Mouse (Mus musculus): ENCODE results near the gene Creb3l2.
A peak's percentile ranks its signal among the peaks of the same experiment; 100 is the strongest.

The Creb3l2 gene

GRCm38 (mm10) chr6:37371341-37371740 is 70.6 kb downstream of the Creb3l2 start:
- DNase-seq (ENCODE audit: low spot score): no peak

DNA sequence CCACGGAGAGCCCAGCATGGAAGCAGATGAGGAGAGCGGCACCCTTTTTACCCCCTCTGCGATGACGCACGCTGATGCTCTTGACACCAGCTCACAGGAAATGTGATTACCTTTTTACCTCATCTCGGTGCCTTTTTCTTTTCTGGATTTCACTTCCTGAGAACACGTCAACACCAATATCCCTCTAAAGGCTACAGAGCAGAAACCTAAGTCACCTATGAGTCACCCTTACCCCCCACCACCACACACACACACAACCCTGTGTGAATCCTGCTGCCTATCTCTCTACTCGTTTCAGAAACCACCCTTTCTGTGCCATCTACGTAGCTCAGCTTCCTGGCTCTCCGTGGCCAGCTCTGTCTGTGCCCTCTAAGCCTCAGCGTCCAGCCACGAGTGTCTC is 71.4 kb downstream of the Creb3l2 start:
- no peak for DNase-seq (ENCODE audit: low spot score)

DNA sequence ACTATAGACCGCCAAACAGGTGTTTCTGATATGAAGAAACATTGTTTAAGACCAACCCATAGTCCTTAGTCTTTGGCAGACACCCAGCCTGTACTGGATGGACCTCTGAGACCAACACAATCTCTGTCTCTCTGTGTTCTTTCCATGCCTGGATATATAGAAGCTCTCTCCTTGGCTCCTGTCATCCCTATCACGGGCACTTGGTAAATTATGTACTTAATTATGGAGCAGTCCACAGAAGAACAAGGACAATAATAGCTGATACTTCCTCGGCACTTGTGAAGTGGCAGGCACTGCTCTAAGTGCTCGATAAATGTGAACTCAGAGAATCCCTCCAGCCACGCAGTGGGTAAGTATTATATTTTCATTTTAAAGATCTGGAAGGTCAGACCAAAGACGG is 72.2 kb downstream of the Creb3l2 start:
- DNase-seq (ENCODE audit: low spot score): no peak

DNA sequence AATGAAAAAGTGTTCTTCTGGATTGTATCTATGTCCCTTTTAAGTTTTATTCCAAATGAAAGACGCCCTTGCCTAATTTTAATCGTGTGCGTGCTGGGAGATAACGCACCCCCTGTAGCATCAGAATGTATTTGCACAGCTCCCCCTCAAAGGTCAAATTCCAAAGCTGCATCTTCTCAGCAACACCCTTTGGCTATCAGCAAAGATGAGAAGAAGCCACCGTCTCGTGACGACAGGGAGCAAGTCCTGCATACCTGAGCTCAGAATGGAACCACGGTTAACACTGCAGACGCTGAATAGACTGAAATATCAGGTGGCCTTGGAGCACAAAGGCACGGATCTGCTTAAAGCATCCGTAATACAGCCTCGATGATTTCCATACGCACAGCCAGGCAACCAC is 73.7 kb downstream of the Creb3l2 start:
- DNase-seq (ENCODE audit: low spot score): no peak

GRCm38 (mm10) chr6:37366991-37367390 is 75.0 kb downstream of the Creb3l2 start:
- DNase-seq (ENCODE audit: low spot score): no peak

GRCm38 (mm10) chr6:37365179-37365578 is 76.8 kb downstream of the Creb3l2 start:
- DNase-seq (ENCODE audit: low spot score): no peak

DNA sequence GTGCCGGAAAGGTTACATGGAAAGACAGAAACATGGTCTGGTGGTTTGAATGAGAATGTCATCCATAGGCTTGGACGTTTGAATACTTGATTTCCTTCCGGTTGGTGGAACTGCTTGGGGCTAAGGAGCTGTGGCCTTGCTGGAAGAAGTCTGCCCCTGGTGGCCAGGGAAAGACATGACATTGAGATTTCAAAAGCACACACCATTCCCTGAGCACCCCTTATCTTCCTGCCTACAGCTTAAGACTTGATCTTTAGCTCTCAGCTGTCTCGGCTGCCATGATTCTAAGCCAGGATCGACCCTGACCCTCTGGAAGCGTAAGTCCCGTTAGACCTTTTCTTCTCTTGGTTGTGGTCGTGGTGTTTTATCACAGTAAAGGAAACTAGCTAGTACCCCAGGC is 77.6 kb downstream of the Creb3l2 start:
- no peak for DNase-seq (ENCODE audit: low spot score)

DNA sequence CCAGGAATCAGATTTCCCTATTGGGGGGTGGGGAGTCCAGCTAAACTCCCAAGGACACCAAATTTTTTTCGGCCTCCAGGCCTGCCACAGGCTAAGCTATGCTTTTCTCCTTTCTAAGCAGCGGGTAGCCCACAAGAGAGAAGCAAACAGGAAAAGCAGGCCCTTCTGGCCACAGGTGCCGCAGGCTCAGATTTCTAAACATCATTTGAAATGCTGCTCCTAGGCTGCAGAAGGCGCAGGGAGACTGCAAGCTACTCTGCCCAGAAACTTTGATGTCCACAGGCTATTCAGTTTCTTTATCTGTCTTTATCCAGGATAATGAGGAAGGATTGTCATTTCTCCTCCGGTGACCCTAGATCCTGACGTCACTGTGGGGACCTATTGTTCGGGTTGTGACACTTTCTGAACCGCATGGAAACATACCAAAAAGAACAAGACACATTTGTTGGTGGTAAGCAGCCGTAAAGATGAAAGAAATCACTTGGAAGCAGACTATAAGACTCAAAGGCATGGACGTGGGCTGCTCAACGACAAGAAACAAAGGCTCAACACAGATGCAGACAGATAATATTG is 81.0 kb downstream of the Creb3l2 start:
- no peak for DNase-seq (ENCODE audit: low spot score)

DNA sequence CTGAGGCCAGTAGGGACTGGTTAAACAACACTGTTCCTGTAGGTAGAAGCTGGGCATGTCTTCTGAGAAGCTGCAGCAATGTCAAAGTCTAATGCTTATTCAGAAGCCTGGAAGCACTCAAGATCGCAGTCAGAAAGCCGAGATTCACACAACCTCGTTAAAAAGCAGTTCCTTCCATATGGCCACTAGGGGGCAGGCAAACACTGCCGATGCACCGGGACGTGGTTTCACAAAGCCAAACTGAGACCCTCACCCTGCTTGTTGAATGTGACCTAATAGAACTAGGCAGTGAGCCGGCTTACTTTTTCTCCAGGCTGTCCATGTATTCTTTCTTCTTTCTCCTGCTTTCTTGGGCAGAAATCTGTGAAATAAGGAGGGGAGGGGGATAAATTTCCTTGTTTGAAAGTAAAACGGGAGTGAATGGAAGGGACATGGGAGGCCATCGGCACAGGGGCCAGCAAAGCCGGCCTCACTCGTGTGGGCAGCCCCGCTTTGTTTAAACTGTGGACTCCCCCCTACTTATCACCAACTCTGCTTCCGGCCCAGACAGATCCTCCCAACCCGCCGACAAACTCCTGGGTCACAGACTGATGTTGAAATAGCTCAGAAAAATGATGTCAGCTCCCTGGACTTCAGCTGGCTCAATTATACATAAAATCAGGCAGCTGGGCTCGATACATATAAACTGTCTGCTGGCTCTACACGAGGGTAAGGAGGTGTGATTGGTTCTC is 87.3 kb downstream of the Creb3l2 start:
- DNase-seq (ENCODE audit: low spot score): peak; percentile 47

DNA sequence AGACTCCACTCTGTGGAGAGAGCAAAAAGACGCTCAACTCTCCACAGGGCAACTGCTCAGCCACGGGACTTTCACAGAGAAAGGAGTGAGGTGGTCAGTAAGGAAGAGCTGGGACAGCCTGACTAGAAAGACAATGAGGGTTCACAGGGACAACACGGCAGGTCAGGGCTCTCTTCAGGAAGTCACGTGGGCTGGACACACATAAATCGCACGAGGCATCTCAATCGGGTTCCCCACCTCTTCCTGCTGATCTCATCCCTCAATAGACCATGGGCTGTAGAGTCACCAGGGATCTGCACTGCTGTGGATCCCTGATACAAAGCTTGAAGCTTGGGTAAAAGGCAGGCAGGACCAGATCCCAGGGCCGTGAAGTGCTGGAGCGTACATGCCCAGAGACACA is 88.3 kb downstream of the Creb3l2 start:
- no peak for DNase-seq (ENCODE audit: low spot score)

- peak; percentile 49 for DNase-seq (ENCODE audit: low spot score)
Measured at GRCm38 (mm10) chr6:37351731-37352380, 90.1 kb downstream of the Creb3l2 start.

- no peak for DNase-seq (ENCODE audit: low spot score)
Measured at GRCm38 (mm10) chr6:37350315-37350714, 91.6 kb downstream of the Creb3l2 start.

GRCm38 (mm10) chr6:37347606-37348005 is 94.3 kb downstream of the Creb3l2 start:
- DNase-seq (ENCODE audit: low spot score): no peak

DNA sequence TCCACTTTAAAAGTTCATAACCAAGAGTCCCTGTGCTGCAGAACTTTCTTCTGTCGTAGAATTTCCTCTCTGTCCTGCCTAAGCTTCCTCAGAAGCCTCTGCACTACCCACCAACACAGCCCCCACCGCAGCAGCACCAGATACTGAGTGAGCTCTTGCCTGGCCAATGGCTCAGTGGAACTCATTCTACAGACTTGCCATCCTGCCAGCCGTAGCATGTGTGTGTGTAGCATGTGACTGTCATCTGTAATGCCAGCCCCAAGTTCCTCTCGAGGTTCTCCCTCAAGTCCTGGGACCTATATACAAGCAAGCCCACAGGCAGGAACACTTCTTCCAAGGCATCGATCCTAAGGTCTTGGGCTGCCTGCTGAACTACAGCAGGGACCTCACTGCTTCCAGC is 103.9 kb downstream of the Creb3l2 start:
- DNase-seq (ENCODE audit: low spot score): no peak

DNA sequence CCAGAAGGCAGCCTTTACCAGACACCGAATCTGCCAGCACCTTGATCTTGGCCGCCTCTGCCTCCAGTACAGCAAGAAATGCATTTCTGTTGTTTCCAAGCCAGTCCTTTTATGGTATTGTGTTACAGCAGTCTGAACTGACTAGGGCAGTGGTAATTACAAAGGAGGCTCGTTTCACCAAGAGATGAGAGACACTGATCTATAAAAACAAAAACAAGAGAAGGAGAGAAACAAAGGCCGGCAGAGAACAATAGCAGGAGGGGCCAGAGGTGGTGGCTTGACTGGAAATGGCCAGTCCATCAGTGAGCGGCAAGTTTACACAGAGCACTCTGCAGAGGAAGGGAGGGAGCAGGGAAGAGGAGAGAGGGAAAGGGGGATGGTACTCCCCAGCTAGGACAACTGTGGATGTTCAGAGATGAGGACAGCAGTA is 105.1 kb downstream of the Creb3l2 start:
- DNase-seq (ENCODE audit: low spot score): no peak

DNA sequence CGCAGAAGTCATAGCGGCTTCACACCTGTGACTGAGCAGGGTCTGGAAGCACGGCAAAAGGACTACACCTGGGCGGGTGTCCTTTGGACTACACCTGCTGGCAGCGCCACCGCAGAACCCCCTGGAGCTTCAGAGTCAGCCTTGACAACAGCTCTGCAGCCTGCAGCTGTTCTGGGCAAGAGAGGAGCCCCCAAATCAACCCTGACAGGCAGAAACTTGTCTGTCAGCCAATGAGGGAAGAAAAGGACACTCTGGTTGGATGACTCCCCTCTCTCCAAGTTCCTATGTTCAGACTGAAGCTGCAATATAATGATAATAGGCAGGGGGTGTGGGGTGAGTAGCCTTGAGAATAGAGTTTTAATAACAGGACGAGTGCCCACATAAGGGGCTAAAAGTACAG is 105.6 kb downstream of the Creb3l2 start:
- no peak for DNase-seq (ENCODE audit: low spot score)

DNA sequence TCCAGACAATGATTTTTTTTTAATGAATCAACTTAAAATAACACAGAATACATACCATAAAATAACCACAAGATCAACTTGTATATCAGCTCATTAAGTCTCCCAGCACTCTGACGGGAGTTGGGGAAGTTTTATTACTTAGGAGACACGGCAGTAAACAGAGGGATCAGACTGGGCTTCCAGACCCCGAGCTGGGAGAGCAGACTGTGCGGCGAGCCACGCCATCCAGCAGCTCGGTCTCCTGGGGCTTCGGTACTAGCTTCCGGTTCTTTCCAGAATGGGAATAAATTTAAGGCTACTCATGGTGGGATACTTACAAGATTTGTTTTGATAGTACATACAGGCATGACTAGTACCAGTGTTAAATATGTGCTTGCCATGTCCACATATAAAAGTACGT is 109.1 kb downstream of the Creb3l2 start:
- DNase-seq (ENCODE audit: low spot score): no peak

DNA sequence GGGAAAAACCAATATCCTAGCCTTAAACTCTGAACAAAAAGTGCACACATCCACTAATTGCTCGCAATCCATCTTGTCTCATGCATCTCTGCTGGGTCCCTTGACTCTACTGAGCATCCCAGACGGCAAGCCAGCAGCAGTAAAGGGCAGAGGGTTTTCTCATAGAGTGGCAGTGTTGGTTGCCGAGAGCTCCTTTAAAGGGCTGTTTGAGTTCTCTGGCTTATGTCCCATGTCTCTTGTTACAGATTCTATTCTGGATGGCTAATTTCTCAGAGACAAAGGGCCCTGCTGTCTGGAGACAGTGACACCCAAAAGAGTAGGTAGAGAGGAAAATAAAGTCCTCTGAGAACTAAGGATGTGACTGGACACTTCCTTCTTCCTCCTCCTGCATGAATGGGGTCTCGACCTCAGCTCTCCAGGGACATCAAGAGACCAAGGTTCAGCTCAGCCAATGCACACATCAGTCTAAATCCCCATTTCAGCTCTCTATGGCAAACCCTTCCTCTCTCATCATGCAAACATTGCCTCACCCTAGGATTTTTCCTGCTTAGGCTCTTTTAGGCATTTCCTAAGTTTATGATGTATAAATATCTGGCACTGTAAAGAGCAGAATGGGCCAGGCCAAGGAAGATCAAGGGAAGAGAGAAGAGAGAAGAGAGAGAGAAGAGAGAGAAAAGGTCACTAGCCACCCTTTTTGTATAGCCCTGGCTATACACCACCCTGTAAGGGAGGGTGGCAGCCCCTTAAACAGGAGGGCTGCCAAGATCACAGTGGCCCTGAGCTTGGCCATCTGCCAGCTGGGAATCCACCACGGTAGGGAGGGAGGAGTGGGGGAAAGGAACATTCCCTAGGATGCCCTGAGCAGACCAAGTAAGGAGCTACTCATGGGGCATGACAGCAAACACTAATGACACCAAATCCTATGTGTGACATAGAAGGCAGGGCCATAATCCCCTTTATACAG is 111.8 kb downstream of the Creb3l2 start:
- DNase-seq (ENCODE audit: low spot score): peak; percentile 40

- DNase-seq (ENCODE audit: low spot score): no peak
Measured at GRCm38 (mm10) chr6:37329376-37329775, 112.6 kb downstream of the Creb3l2 start.

DNA sequence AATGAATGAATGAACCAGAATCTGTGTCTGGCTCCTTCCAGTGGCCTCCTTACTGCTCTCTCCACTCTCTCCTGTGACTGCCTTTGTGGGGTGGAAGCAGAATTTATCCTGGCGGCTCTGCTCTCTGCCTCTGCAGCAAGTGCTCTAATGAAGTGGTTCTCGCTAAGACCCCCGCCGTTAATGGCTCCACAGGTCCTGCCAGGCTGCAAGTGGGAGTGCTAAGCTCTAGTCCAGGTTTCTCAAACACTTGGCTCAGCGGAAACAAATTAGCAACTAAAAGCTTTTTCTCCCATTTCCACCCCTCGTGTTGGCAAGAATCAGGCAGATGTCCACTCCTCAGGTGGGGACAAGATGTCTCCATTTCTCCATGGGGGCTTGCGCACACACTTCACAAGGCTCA is 113.3 kb downstream of the Creb3l2 start:
- no peak for DNase-seq (ENCODE audit: low spot score)

- DNase-seq (ENCODE audit: low spot score): no peak
Measured at GRCm38 (mm10) chr6:37327519-37327918, 114.4 kb downstream of the Creb3l2 start.

- no peak for DNase-seq (ENCODE audit: low spot score)
Measured at GRCm38 (mm10) chr6:37326603-37326955, 115.4 kb downstream of the Creb3l2 start.

All from ovary, postnatal 36 days (tissue).